Comparison of ENCODE assay signal across 27 mouse cellular contexts in genomic region chr16:52598232-52598631, GRCm38 (mm10).
A peak's percentile ranks its signal among the peaks of the same experiment; 100 is the strongest.
DNase-seq lines count a peak whose midpoint lies in the region; ATAC-seq and TF ChIP-seq lines count a peak whose summit lies in the region.
"Had no signal": no experiment of that assay in that cellular context is flagged by ENCODE, and none has a peak within 500 bp of the region (broad histone marks: within the 10 kb centered on the region; RNA-seq: fewer than 3 reads in every experiment).

No protein-coding gene starts in this region.

- H3K4me2 ChIP-seq in heart, embryonic 12.5 days: no peak overlapping the region
- H3K4me2 ChIP-seq in kidney, embryonic 15.5 days: no peak overlapping the region
- no peak overlapping the region for H3K4me2 ChIP-seq in lung, embryonic 14.5 days
- H3K4me2 ChIP-seq: hindbrain, embryonic 14.5 days; liver, embryonic 15.5 days; midbrain, embryonic 12.5 days; neural tube, embryonic 15.5 days had no signal

- 28% methylated on average over 1 of the region's 1 CpGs for WGBS in heart, embryonic 12.5 days
- 66% methylated on average over 1 of the region's 1 CpGs for WGBS in kidney, embryonic 15.5 days
- WGBS in lung, embryonic 14.5 days: 24% methylated on average over 1 of the region's 1 CpGs

- H3K4me3 ChIP-seq in heart, embryonic 12.5 days: no peak overlapping the region
- H3K4me3 ChIP-seq in kidney, embryonic 15.5 days (replicated peaks): no peak overlapping the region
- no peak overlapping the region for H3K4me3 ChIP-seq in lung, embryonic 14.5 days (ENCODE audit: low read depth, low read length)
- H3K4me3 ChIP-seq: heart, adult 2 months; layer of hippocampus, adult 2 months; liver, embryonic 15.5 days; midbrain, embryonic 12.5 days; neural tube, embryonic 15.5 days had no signal

- DNase-seq in heart, adult 9 months (ENCODE audit: low spot score in 2 of 2): no peak
- DNase-seq in kidney, postnatal 36 days: no peak
- peak; percentile 95 for DNase-seq in lung, embryonic 14.5 days
- no peak for DNase-seq in lung, postnatal 14 days
- peak; percentile 3 for DNase-seq in NIH3T3 (ENCODE audit: low read depth)
- no peak for DNase-seq in gastrocnemius, postnatal 36 days
- DNase-seq: adrenal gland, postnatal 36 days; cerebellum, adult 9-10 months; forebrain, postnatal 0 days; gastrocnemius, postnatal 14 days; heart, adult 2 months; heart, postnatal 36 days; kidney, adult 2 months; layer of hippocampus, postnatal 36 days; liver; right cerebral cortex, adult 18-20 months; right cerebral cortex, postnatal 4 days; thymus, postnatal 25 days had no signal

- intact Hi-C loops in gastrocnemius, postnatal 36 days (cut with DNase I): no loop called here

- H3K9ac ChIP-seq in heart, embryonic 12.5 days: no peak overlapping the region
- no peak overlapping the region for H3K9ac ChIP-seq in kidney, embryonic 15.5 days
- H3K9ac ChIP-seq in lung, embryonic 14.5 days: no peak overlapping the region
- H3K9ac ChIP-seq: forebrain, postnatal 0 days; hindbrain, embryonic 14.5 days; liver, embryonic 15.5 days; midbrain, embryonic 12.5 days; neural tube, embryonic 15.5 days had no signal

- H3K36me3 ChIP-seq in heart, embryonic 12.5 days: no peaks in the 10 kb centered on the region
- H3K36me3 ChIP-seq in kidney, embryonic 15.5 days: no peaks in the 10 kb centered on the region
- H3K36me3 ChIP-seq in lung, embryonic 14.5 days (ENCODE audit: insufficient read depth): no peaks in the 10 kb centered on the region
- H3K36me3 ChIP-seq: liver, embryonic 15.5 days; midbrain, embryonic 12.5 days; neural tube, embryonic 15.5 days had no signal

- no peaks in the 10 kb centered on the region for H3K9me3 ChIP-seq in heart, embryonic 12.5 days (replicated peaks)
- H3K9me3 ChIP-seq in kidney, embryonic 15.5 days (replicated peaks): no peaks in the 10 kb centered on the region
- H3K9me3 ChIP-seq in lung, embryonic 14.5 days (ENCODE audit: low read depth, low read length): no peaks in the 10 kb centered on the region
- H3K9me3 ChIP-seq: liver, embryonic 15.5 days; midbrain, embryonic 12.5 days; neural tube, embryonic 15.5 days had no signal

- 0 out of 2 replicates have a peak overlapping the region, but pooled peaks have one; percentile 4 for H3K27ac ChIP-seq in heart, embryonic 12.5 days (ENCODE audit: poor library complexity, severe bottlenecking)
- H3K27ac ChIP-seq in kidney, embryonic 15.5 days: no peak overlapping the region
- no peak overlapping the region for H3K27ac ChIP-seq in lung, embryonic 14.5 days (ENCODE audit: low read depth)
- H3K27ac ChIP-seq: heart, adult 2 months; hindbrain, embryonic 14.5 days; layer of hippocampus, adult 2 months; liver, embryonic 15.5 days; midbrain, embryonic 12.5 days; neural tube, embryonic 15.5 days had no signal

- H3K27me3 ChIP-seq in heart, embryonic 12.5 days (replicated peaks): no peaks in the 10 kb centered on the region
- H3K27me3 ChIP-seq in kidney, embryonic 15.5 days: no peaks in the 10 kb centered on the region
- H3K27me3 ChIP-seq in lung, embryonic 14.5 days (ENCODE audit: insufficient read depth, low read length): no peaks in the 10 kb centered on the region
- H3K27me3 ChIP-seq: liver, embryonic 15.5 days; midbrain, embryonic 12.5 days; neural tube, embryonic 15.5 days had no signal

- TF ChIP-seq CTCF in lung, embryonic 14.5 days (IDR thresholded peaks at IDR 0.05; ENCODE audit: low read depth): no peak

- ATAC-seq in heart, embryonic 12.5 days (ENCODE audit: insufficient number of reproducible peaks, low FRiP score): no peak
- peak; percentile 43; the same call in 1 of the 2 replicates for ATAC-seq in kidney, embryonic 15.5 days (replicated peaks; ENCODE audit: low FRiP score)
- ATAC-seq in lung, embryonic 14.5 days (ENCODE audit: insufficient read depth): peak; percentile 95
- ATAC-seq: CD4-positive, CD25-positive, alpha-beta regulatory T cell, adult 4 months; forebrain, postnatal 0 days; inflammation-experienced regulatory T-cells, adult 6 months had no signal

- H3K4me1 ChIP-seq in heart, embryonic 12.5 days (replicated peaks): peaks cover 5% of the 10 kb centered on the region
- H3K4me1 ChIP-seq in kidney, embryonic 15.5 days: no peaks in the 10 kb centered on the region
- H3K4me1 ChIP-seq in lung, embryonic 14.5 days (ENCODE audit: insufficient read depth): no peaks in the 10 kb centered on the region; the same call in 1 of the 2 replicates
- H3K4me1 ChIP-seq: liver, embryonic 15.5 days; midbrain, embryonic 12.5 days had no signal

Comparison
In these comparisons a context has a peak if more than half of its experiments do, and no peak if none do; other contexts are left out.
1. DNase-seq: peak in lung, embryonic 14.5 days (single experiment) and NIH3T3 (single experiment); none in heart, adult 9 months (0 of 2), kidney, postnatal 36 days (0 of 2), lung, postnatal 14 days (single experiment) and gastrocnemius, postnatal 36 days (0 of 2).